Mouse (Mus musculus) lung, postnatal 0 days (tissue): ENCODE results near the gene Atp6v0a1. TPM values are rescaled to one million over a fixed set of nuclear protein-coding genes. Genes with fewer than 3 reads are reported as not detected.

ENCODE experiments used
- ATAC-seq: fragments of 200-750 bp; cut with Nextera tagmentation; 2 replicates; pipeline ENCODE4 v1.8.0; 2017; ENCODE audit warnings: moderate library complexity
- DNase-seq: peaks from one replicate; pipeline ENCODE4 v3.0.0-alpha.2; 2016; ENCODE audit warnings: low spot score
- H3K27ac ChIP-seq: fragments of 300-500 bp; sonication (generic); 2 replicates; pipeline ENCODE4 v1.5.1; 2014; ENCODE audit warnings: antibody characterized with exemption, mild to moderate bottlenecking, low read length, mixed read lengths
- H3K27me3 ChIP-seq: fragments of 300-500 bp; sonication (generic); replicated peaks from 2 replicates; pipeline ENCODE4 v1.6.1; 2014; ENCODE audit warnings: low read length, mixed read lengths; ENCODE audit not compliant: insufficient read depth
- H3K36me3 ChIP-seq: fragments of 300-500 bp; sonication (generic); 2 replicates; pipeline ENCODE4 v1.6.1; 2014; ENCODE audit warnings: low read length, mixed read lengths; ENCODE audit not compliant: insufficient read depth
- H3K4me1 ChIP-seq: fragments of 300-500 bp; sonication (generic); 2 replicates; pipeline ENCODE4 v1.6.1; 2014; ENCODE audit warnings: antibody characterized with exemption, low read depth, low read length, mixed read lengths; ENCODE audit not compliant: insufficient read depth
- H3K4me2 ChIP-seq: fragments of 300-500 bp; sonication (generic); replicated peaks from 2 replicates; pipeline ENCODE4 v1.6.1; 2014; ENCODE audit warnings: low read depth, mild to moderate bottlenecking, low read length, moderate library complexity, mixed read lengths
- H3K4me3 ChIP-seq: fragments of 300-500 bp; sonication (generic); 2 replicates; pipeline ENCODE4 v1.5.1; 2014; ENCODE audit warnings: low read depth, low read length
- H3K9ac ChIP-seq: fragments of 300-500 bp; sonication (generic); replicated peaks from 2 replicates; pipeline ENCODE4 v1.6.1; 2014; ENCODE audit warnings: low read depth, mild to moderate bottlenecking
- H3K9me3 ChIP-seq: fragments of 300-500 bp; sonication (generic); 2 replicates; pipeline ENCODE4 v1.6.1; 2016; ENCODE audit warnings: low read length, mixed read lengths
- CTCF ChIP-seq: IDR thresholded peaks from 2 replicates; pipeline ENCODE4 v1.5.1; 2016; ENCODE audit warnings: antibody characterized with exemption, mild to moderate bottlenecking
- EP300 ChIP-seq: IDR thresholded peaks from 2 replicates; pipeline ENCODE4 v1.6.1; 2016; ENCODE audit warnings: antibody characterized with exemption, mild to moderate bottlenecking, control low read depth
- WGBS: fragments of 180-500 bp; shearing (Covaris S2); extraction: QIAGEN DNeasy Blood & Tissue Kit; methylation state at CpG from one replicate; pipeline ENCODE4 v1.1.7; 2014; 5-methylcytosine and 5-hydroxymethylcytosine counted together
- polyA plus RNA-seq: library from polyadenylated mRNA; unstranded; fragments of >200 nt; fragmentation: Nextera tagmentation; extraction: Ambion mirVana; gene quantifications from 2 replicates; pipeline ENCODE4 v1.2.1, GENCODE M21; 2015

The Atp6v0a1 gene
- polyA plus RNA-seq, 1 experiment from 2014 or later, result 51.3 TPM

- Histone ChIP-seq H3K27ac (peak within 1 kb of the TSS; percentile 85), H3K9ac (peak within 1 kb of the TSS; percentile 77), H3K4me3 (peak within 1 kb of the TSS; percentile 67), H3K9me3 (no peaks in the 10 kb centered on the region), H3K4me1 (peaks cover 20% of the 10 kb centered on the region; the same call in 1 of the 2 replicates), H3K4me2 (peak within 1 kb of the TSS; percentile 96), H3K36me3 (peaks cover 11% of the 10 kb centered on the region; the same call in 1 of the 2 replicates), H3K27me3 (no peaks in the 10 kb centered on the region)
- 1% methylated on average over 52 of the region's 52 CpGs for WGBS
- DNase-seq, result peak; percentile 99
- ATAC-seq, result peak; percentile 84
- no peak for TF ChIP-seq EP300
- no peak for TF ChIP-seq CTCF
Measured at GRCm38 (mm10) chr11:101086756-101087681, 77.8 kb downstream of the Atp6v0a1 start, which contains the start of gene Mlx. Gene Mlx (plus strand): TSS chr11:101087277.

GRCm38 (mm10) chr11:101087682-101088055 is 78.4 kb downstream of the Atp6v0a1 start:
- TF ChIP-seq CTCF, result no peak
- TF ChIP-seq EP300, result no peak
- 2% methylated on average over 8 of the region's 8 CpGs for WGBS
- ATAC-seq (no peak), DNase-seq (peak; percentile 68)
- Histone ChIP-seq H3K9ac (peak overlapping the region; percentile 77), H3K27ac (peak overlapping the region; percentile 85), H3K36me3 (peaks cover 15% of the 10 kb centered on the region; the same call in 1 of the 2 replicates), H3K9me3 (no peaks in the 10 kb centered on the region), H3K27me3 (no peaks in the 10 kb centered on the region), H3K4me2 (peak overlapping the region; percentile 96), H3K4me1 (peaks cover 20% of the 10 kb centered on the region; the same call in 1 of the 2 replicates), H3K4me3 (peak overlapping the region; percentile 67)

GRCm38 (mm10) chr11:101089931-101090330 is 80.7 kb downstream of the Atp6v0a1 start:
- Histone ChIP-seq H3K4me1 (peaks cover 19% of the 10 kb centered on the region; the same call in 1 of the 2 replicates), H3K4me3 (no peak overlapping the region), H3K27ac (peak overlapping the region; percentile 44; the same call in 1 of the 2 replicates), H3K9ac (no peak overlapping the region), H3K4me2 (no peak overlapping the region), H3K36me3 (peaks cover 15% of the 10 kb centered on the region; the same call in 1 of the 2 replicates), H3K27me3 (no peaks in the 10 kb centered on the region), H3K9me3 (no peaks in the 10 kb centered on the region)
- WGBS, result 51% methylated on average over 1 of the region's 1 CpGs
- peak; percentile 73 for DNase-seq
- TF ChIP-seq EP300, result peak; percentile 35; the same call in 1 of the 2 replicates
- no peak for TF ChIP-seq CTCF
- ATAC-seq, result peak; percentile 13; the same call in 1 of the 2 replicates

- Histone ChIP-seq H3K9me3 (no peaks in the 10 kb centered on the region), H3K4me1 (peaks cover 8% of the 10 kb centered on the region), H3K4me2 (peak overlapping the region; percentile 88), H3K4me3 (peak overlapping the region; percentile 71), H3K36me3 (peaks cover 38% of the 10 kb centered on the region), H3K27me3 (no peaks in the 10 kb centered on the region), H3K9ac (peak overlapping the region; percentile 73), H3K27ac (no peak overlapping the region)
- DNase-seq (no peak), ATAC-seq (no peak)
- TF ChIP-seq EP300 (no peak), CTCF (no peak)
- 1% methylated on average over 18 of the region's 18 CpGs for WGBS
Measured at GRCm38 (mm10) chr11:101094930-101095313, 85.7 kb downstream of the Atp6v0a1 start.

GRCm38 (mm10) chr11:101095314-101096024 is 86.2 kb downstream of the Atp6v0a1 start, which contains the start of gene Psmc3ip:
Gene Psmc3ip (minus strand): TSS chr11:101095436.
- Histone ChIP-seq H3K27ac (peak within 1 kb of the TSS; percentile 92), H3K4me1 (peaks cover 8% of the 10 kb centered on the region), H3K9me3 (no peaks in the 10 kb centered on the region), H3K4me3 (peak within 1 kb of the TSS; percentile 71), H3K36me3 (peaks cover 43% of the 10 kb centered on the region), H3K27me3 (no peaks in the 10 kb centered on the region), H3K9ac (peak within 1 kb of the TSS; percentile 73), H3K4me2 (peak within 1 kb of the TSS; percentile 88)
- no peak for TF ChIP-seq EP300
- TF ChIP-seq CTCF, result peak; percentile 84
- ATAC-seq (peak; percentile 99), DNase-seq (peak; percentile 98)
- under 1% methylated on average over 43 of the region's 43 CpGs for WGBS

GRCm38 (mm10) chr11:101098231-101098630 is 89.0 kb downstream of the Atp6v0a1 start:
- H3K4me3 ChIP-seq, result no peak overlapping the region
- DNase-seq (no peak), ATAC-seq (no peak)
- H3K9ac ChIP-seq, result no peak overlapping the region
- no peak overlapping the region for H3K4me2 ChIP-seq
- H3K9me3 ChIP-seq, result no peaks in the 10 kb centered on the region
- peaks cover 8% of the 10 kb centered on the region for H3K4me1 ChIP-seq
- peaks cover 47% of the 10 kb centered on the region for H3K36me3 ChIP-seq
- 91% methylated on average over 8 of the region's 8 CpGs for WGBS
- H3K27ac ChIP-seq, result no peak overlapping the region
- no peaks in the 10 kb centered on the region for H3K27me3 ChIP-seq
- TF ChIP-seq CTCF (no peak), EP300 (no peak)
